Mouse (Mus musculus) gastrocnemius, postnatal 25 days (tissue): ENCODE results near the gene Ly6g6c. TPM values are rescaled to one million over a fixed set of nuclear protein-coding genes. Genes with fewer than 3 reads are reported as not detected.

Experiments used
- DNase-seq: peaks from one replicate; pipeline ENCODE4 v3.0.0; 2022
- total RNA-seq, 2 experiments: library from RNA; stranded (reverse); gene quantifications; 1 replicate in 1 of 2; 2 replicates in 1 of 2; pipeline ENCODE4 v1.2.3; 2021

Ly6g6c gene
- total RNA-seq, 2 experiments from 2014 or later, result not detected

GRCm38 (mm10) chr17:35055691-35056495, 9.3 kb upstream of the Ly6g6c start:
- no peak for DNase-seq

- no peak for DNase-seq
Observed at GRCm38 (mm10) chr17:35057090-35057489, 8.1 kb upstream of the Ly6g6c start.

- no peak for DNase-seq
Observed at GRCm38 (mm10) chr17:35058316-35058715, 6.9 kb upstream of the Ly6g6c start.

GRCm38 (mm10) chr17:35058911-35059892, 6.0 kb upstream of the Ly6g6c start, which contains the start of gene Ddah2:
Ddah2 (plus strand) TSS chr17:35059035.
- peak; percentile 89 for DNase-seq

- DNase-seq, result peak; percentile 16
Observed at GRCm38 (mm10) chr17:35060071-35060470, 5.1 kb upstream of the Ly6g6c start.

GRCm38 (mm10) chr17:35060737-35061297, 4.4 kb upstream of the Ly6g6c start:
- peak; percentile 20 for DNase-seq

GRCm38 (mm10) chr17:35061299-35061698, 3.9 kb upstream of the Ly6g6c start:
- no peak for DNase-seq

- DNase-seq, result no peak
Observed at GRCm38 (mm10) chr17:35063466-35063865, 1.7 kb upstream of the Ly6g6c start.

GRCm38 (mm10) chr17:35064378-35064877, 760 bp upstream of the Ly6g6c start:
- no peak for DNase-seq

- no peak for DNase-seq
Observed at GRCm38 (mm10) chr17:35066084-35066483, 896 bp downstream of the Ly6g6c start, which contains the start of gene Mpig6b. Mpig6b (minus strand) TSS chr17:35066184.

GRCm38 (mm10) chr17:35068213-35068914, 3.2 kb downstream of the Ly6g6c start:
- DNase-seq, result no peak

- no peak for DNase-seq
Observed at GRCm38 (mm10) chr17:35070556-35071229, 5.5 kb downstream of the Ly6g6c start.

- no peak for DNase-seq
Observed at GRCm38 (mm10) chr17:35071454-35071853, 6.3 kb downstream of the Ly6g6c start.

GRCm38 (mm10) chr17:35074097-35074496, 8.9 kb downstream of the Ly6g6c start:
- DNase-seq, result no peak

GRCm38 (mm10) chr17:35076507-35077176, 11.5 kb downstream of the Ly6g6c start, which contains the start of gene Ly6g6e:
Ly6g6e (plus strand) TSS chr17:35076902.
- no peak for DNase-seq

GRCm38 (mm10) chr17:35077285-35077684, 12.1 kb downstream of the Ly6g6c start:
- DNase-seq, result no peak

- DNase-seq, result no peak
Observed at GRCm38 (mm10) chr17:35077786-35078233, 12.6 kb downstream of the Ly6g6c start, which contains the start of gene Ly6g6d. Ly6g6d (minus strand) TSS chr17:35078065.

- DNase-seq, result no peak
Observed at GRCm38 (mm10) chr17:35079778-35080177, 14.6 kb downstream of the Ly6g6c start.

- no peak for DNase-seq
Observed at GRCm38 (mm10) chr17:35080248-35080647, 15.1 kb downstream of the Ly6g6c start.

- DNase-seq, result no peak
Observed at GRCm38 (mm10) chr17:35080710-35081109, 15.5 kb downstream of the Ly6g6c start.
